Mouse (Mus musculus) forebrain, embryonic 16.5 days (tissue): ENCODE data around the gene Zfp827. TPM values are rescaled to one million over a fixed set of nuclear protein-coding genes. Genes with fewer than 3 reads are reported as not detected.

Source experiments
- ATAC-seq: fragments of 200-750 bp; cut with Nextera tagmentation; 2 replicates; pipeline ENCODE4 v1.8.0; 2017; ENCODE audit warnings: mild to moderate bottlenecking, moderate library complexity
- H3K27ac ChIP-seq: fragments of 300-500 bp; sonication (generic); 2 replicates; pipeline ENCODE4 v1.5.1; 2014; ENCODE audit warnings: low read length, control low read depth
- H3K27me3 ChIP-seq: fragments of 300-500 bp; sonication (generic); replicated peaks from 2 replicates; pipeline ENCODE4 v1.6.1; 2014; ENCODE audit warnings: low read length; ENCODE audit not compliant: control insufficient read depth, insufficient read depth
- H3K36me3 ChIP-seq: fragments of 300-500 bp; sonication (generic); 2 replicates; pipeline ENCODE4 v1.6.1; 2014; ENCODE audit not compliant: control insufficient read depth, insufficient read depth
- H3K4me1 ChIP-seq: fragments of 300-500 bp; sonication (generic); replicated peaks from 2 replicates; pipeline ENCODE4 v1.6.1; 2014; ENCODE audit warnings: low read length; ENCODE audit not compliant: control insufficient read depth, insufficient read depth
- H3K4me2 ChIP-seq: fragments of 300-500 bp; sonication (generic); 2 replicates; pipeline ENCODE4 v1.6.1; 2014; ENCODE audit warnings: mild to moderate bottlenecking, low read length, control low read depth
- H3K4me3 ChIP-seq: fragments of 300-500 bp; sonication (generic); replicated peaks from 2 replicates; pipeline ENCODE4 v1.5.1; 2014; ENCODE audit warnings: mild to moderate bottlenecking, low read length, control low read depth
- H3K9ac ChIP-seq: fragments of 300-500 bp; sonication (generic); replicated peaks from 2 replicates; pipeline ENCODE4 v1.6.1; 2014; ENCODE audit warnings: low read depth, low read length, control low read depth
- H3K9me3 ChIP-seq: fragments of 300-500 bp; sonication (generic); 2 replicates; pipeline ENCODE4 v1.6.1; 2016; ENCODE audit warnings: low read length; ENCODE audit not compliant: control insufficient read depth
- WGBS: fragments of 180-500 bp; shearing (Covaris S2); extraction: QIAGEN DNeasy Blood & Tissue Kit; methylation state at CpG from one replicate; pipeline ENCODE4 v1.1.7; 2014; 5-methylcytosine and 5-hydroxymethylcytosine counted together
- polyA plus RNA-seq: library from polyadenylated mRNA; unstranded; fragments of >200 nt; fragmentation: Nextera tagmentation; extraction: Ambion mirVana; gene quantifications from 2 replicates; pipeline ENCODE4 v1.2.1, GENCODE M21; 2015

Zfp827 gene
- polyA plus RNA-seq, 1 experiment from 2014 or later: 12.6 TPM

GRCm38 (mm10) chr8:79208691-79209640, 180.7 kb downstream of the Zfp827 start:
- Histone ChIP-seq H3K27ac (no peak overlapping the region; the same call in none of the 2 replicates), H3K4me2 (peak overlapping the region; percentile 61), H3K36me3 (no peaks in the 10 kb centered on the region), H3K27me3 (no peaks in the 10 kb centered on the region), H3K9me3 (no peaks in the 10 kb centered on the region), H3K4me1 (peaks cover 33% of the 10 kb centered on the region), H3K9ac (peak overlapping the region; percentile 64; the same call in 1 of the 2 replicates), H3K4me3 (peak overlapping the region; percentile 42; the same call in 1 of the 2 replicates)
- WGBS: 11% methylated on average over 15 of the region's 15 CpGs
- peak; percentile 49 for ATAC-seq

GRCm38 (mm10) chr8:79209641-79210358, 181.6 kb downstream of the Zfp827 start:
- Histone ChIP-seq H3K27ac (peak overlapping the region; percentile 16), H3K4me2 (peak overlapping the region; percentile 61), H3K4me3 (peak overlapping the region; percentile 42), H3K4me1 (peaks cover 33% of the 10 kb centered on the region), H3K27me3 (no peaks in the 10 kb centered on the region), H3K36me3 (no peaks in the 10 kb centered on the region), H3K9me3 (no peaks in the 10 kb centered on the region), H3K9ac (peak overlapping the region; percentile 64)
- WGBS: 3% methylated on average over 27 of the region's 27 CpGs
- ATAC-seq: peak; percentile 72

GRCm38 (mm10) chr8:79211630-79212029, 183.4 kb downstream of the Zfp827 start:
- H3K27ac ChIP-seq: no peak overlapping the region
- 69% methylated on average over 9 of the region's 9 CpGs for WGBS
- no peaks in the 10 kb centered on the region for H3K36me3 ChIP-seq
- H3K9me3 ChIP-seq: no peaks in the 10 kb centered on the region
- H3K27me3 ChIP-seq: no peaks in the 10 kb centered on the region
- no peak overlapping the region for H3K4me2 ChIP-seq
- H3K4me1 ChIP-seq: peaks cover 33% of the 10 kb centered on the region
- H3K4me3 ChIP-seq: no peak overlapping the region
- no peak overlapping the region for H3K9ac ChIP-seq
- ATAC-seq: no peak

GRCm38 (mm10) chr8:79222106-79222751, 194.0 kb downstream of the Zfp827 start:
- WGBS: 59% methylated on average over 5 of the region's 5 CpGs
- ATAC-seq: peak; percentile 45; the same call in 1 of the 2 replicates
- Histone ChIP-seq H3K9me3 (peaks cover 3% of the 10 kb centered on the region; the same call in 1 of the 2 replicates), H3K27ac (0 out of 2 replicates have a peak overlapping the region, but pooled peaks have one; percentile 25), H3K4me3 (no peak overlapping the region), H3K27me3 (no peaks in the 10 kb centered on the region), H3K4me1 (peaks cover 2% of the 10 kb centered on the region; the same call in 1 of the 2 replicates), H3K9ac (no peak overlapping the region), H3K4me2 (no peak overlapping the region), H3K36me3 (no peaks in the 10 kb centered on the region)

- Histone ChIP-seq H3K9me3 (peaks cover 3% of the 10 kb centered on the region; the same call in 1 of the 2 replicates), H3K27ac (no peak overlapping the region), H3K9ac (no peak overlapping the region), H3K36me3 (no peaks in the 10 kb centered on the region), H3K4me2 (no peak overlapping the region), H3K27me3 (no peaks in the 10 kb centered on the region), H3K4me1 (peaks cover 2% of the 10 kb centered on the region; the same call in 1 of the 2 replicates), H3K4me3 (no peak overlapping the region)
- 0 out of 2 replicates have a peak, but pooled peaks have one; percentile 53 for ATAC-seq
- 60% methylated on average over 5 of the region's 5 CpGs for WGBS
Observed at GRCm38 (mm10) chr8:79222752-79223141, 194.5 kb downstream of the Zfp827 start.

- Histone ChIP-seq H3K4me3 (no peak overlapping the region), H3K27me3 (no peaks in the 10 kb centered on the region), H3K9me3 (peaks cover 3% of the 10 kb centered on the region; the same call in 1 of the 2 replicates), H3K9ac (no peak overlapping the region), H3K36me3 (no peaks in the 10 kb centered on the region), H3K4me1 (peaks cover 2% of the 10 kb centered on the region; the same call in 1 of the 2 replicates), H3K27ac (no peak overlapping the region), H3K4me2 (no peak overlapping the region)
- ATAC-seq: peak; percentile 57; the same call in 1 of the 2 replicates
- 19% methylated on average over 9 of the region's 9 CpGs for WGBS
Observed at GRCm38 (mm10) chr8:79224363-79224762, 196.1 kb downstream of the Zfp827 start.

GRCm38 (mm10) chr8:79225586-79225985, 197.3 kb downstream of the Zfp827 start:
- H3K9me3 ChIP-seq: peaks cover 3% of the 10 kb centered on the region; the same call in 1 of the 2 replicates
- H3K4me2 ChIP-seq: no peak overlapping the region
- H3K4me1 ChIP-seq: peaks cover 2% of the 10 kb centered on the region; the same call in 1 of the 2 replicates
- ATAC-seq: no peak
- no peak overlapping the region for H3K9ac ChIP-seq
- 86% methylated on average over 7 of the region's 7 CpGs for WGBS
- H3K27ac ChIP-seq: no peak overlapping the region
- H3K27me3 ChIP-seq: no peaks in the 10 kb centered on the region
- H3K4me3 ChIP-seq: no peak overlapping the region
- no peaks in the 10 kb centered on the region for H3K36me3 ChIP-seq

GRCm38 (mm10) chr8:79226046-79226445, 197.8 kb downstream of the Zfp827 start:
- ATAC-seq: no peak
- Histone ChIP-seq H3K9me3 (peaks cover 3% of the 10 kb centered on the region; the same call in 1 of the 2 replicates), H3K27me3 (no peaks in the 10 kb centered on the region), H3K4me1 (peaks cover 2% of the 10 kb centered on the region; the same call in 1 of the 2 replicates), H3K4me2 (no peak overlapping the region), H3K4me3 (no peak overlapping the region), H3K9ac (no peak overlapping the region), H3K36me3 (no peaks in the 10 kb centered on the region), H3K27ac (no peak overlapping the region)
- WGBS: 94% methylated on average over 3 of the region's 3 CpGs
